Mouse (Mus musculus) stomach, embryonic 16.5 days (tissue): Measurements from ENCODE around the gene Acbd3. TPM values are rescaled to one million over a fixed set of nuclear protein-coding genes. Genes with fewer than 3 reads are reported as not detected.

Experiments used
- ATAC-seq: fragments of 200-750 bp; cut with Nextera tagmentation; 2 replicates; pipeline ENCODE4 v1.8.0; 2017; ENCODE audit warnings: moderate number of reproducible peaks, moderate TSS enrichment; ENCODE audit not compliant: insufficient read depth, low FRiP score
- H3K27ac ChIP-seq: fragments of 300-500 bp; sonication (generic); 2 replicates; pipeline ENCODE4 v1.5.1; 2014; ENCODE audit warnings: low read length
- H3K27me3 ChIP-seq: fragments of 300-500 bp; sonication (generic); 2 replicates; pipeline ENCODE4 v1.6.1; 2014; ENCODE audit warnings: low read length, control low read depth, mixed read lengths; ENCODE audit not compliant: control insufficient read depth, insufficient read depth
- H3K36me3 ChIP-seq: fragments of 300-500 bp; sonication (generic); 2 replicates; pipeline ENCODE4 v1.6.1; 2014; ENCODE audit warnings: low read length; ENCODE audit not compliant: control insufficient read depth, insufficient read depth
- H3K4me1 ChIP-seq: fragments of 300-500 bp; sonication (generic); 2 replicates; pipeline ENCODE4 v1.6.1; 2014; ENCODE audit warnings: low read length, control low read depth, mixed read lengths; ENCODE audit not compliant: control insufficient read depth, insufficient read depth
- H3K4me2 ChIP-seq: fragments of 300-500 bp; sonication (generic); 2 replicates; pipeline ENCODE4 v1.6.1; 2014; ENCODE audit warnings: low read depth, low read length, mixed read lengths
- H3K4me3 ChIP-seq: fragments of 300-500 bp; sonication (generic); replicated peaks from 2 replicates; pipeline ENCODE4 v1.5.1; 2014; ENCODE audit warnings: mild to moderate bottlenecking, low read length
- H3K9ac ChIP-seq: fragments of 300-500 bp; sonication (generic); 2 replicates; pipeline ENCODE4 v1.6.1; 2014; ENCODE audit warnings: low read length
- H3K9me3 ChIP-seq: fragments of 300-500 bp; sonication (generic); replicated peaks from 2 replicates; pipeline ENCODE4 v1.6.1; 2016; ENCODE audit warnings: low read length, control low read depth; ENCODE audit not compliant: control insufficient read depth
- WGBS: fragments of 180-500 bp; shearing (Covaris S2); extraction: QIAGEN DNeasy Blood & Tissue Kit; methylation state at CpG from one replicate; pipeline ENCODE4 v1.1.7; 2014; 5-methylcytosine and 5-hydroxymethylcytosine counted together
- polyA plus RNA-seq: library from polyadenylated mRNA; unstranded; fragments of >200 nt; fragmentation: Nextera tagmentation; extraction: Ambion mirVana; gene quantifications from 2 replicates; pipeline ENCODE4 v1.2.1, GENCODE M21; 2015

Gene Acbd3
- polyA plus RNA-seq, 1 experiment from 2014 or later = 21.0 TPM

GRCm38 (mm10) chr1:180767541-180768333 lies 41.9 kb downstream of the Acbd3 start:
- no peaks in the 10 kb centered on the region for H3K27me3 ChIP-seq
- H3K4me2 ChIP-seq = peak overlapping the region; percentile 81
- peaks cover 17% of the 10 kb centered on the region for H3K4me1 ChIP-seq
- no peak for ATAC-seq
- no peaks in the 10 kb centered on the region for H3K9me3 ChIP-seq
- H3K36me3 ChIP-seq = no peaks in the 10 kb centered on the region
- 17% methylated on average over 10 of the region's 10 CpGs for WGBS
- peak overlapping the region; percentile 77 for H3K9ac ChIP-seq
- H3K4me3 ChIP-seq = peak overlapping the region; percentile 55
- H3K27ac ChIP-seq = peak overlapping the region; percentile 40

- H3K4me2 ChIP-seq = peak overlapping the region; percentile 81
- no peaks in the 10 kb centered on the region for H3K9me3 ChIP-seq
- H3K9ac ChIP-seq = peak overlapping the region; percentile 77
- H3K4me3 ChIP-seq = peak overlapping the region; percentile 55
- H3K27me3 ChIP-seq = no peaks in the 10 kb centered on the region
- H3K4me1 ChIP-seq = peaks cover 13% of the 10 kb centered on the region
- peak; percentile 84 for ATAC-seq
- H3K27ac ChIP-seq = peak overlapping the region; percentile 46
- no peaks in the 10 kb centered on the region for H3K36me3 ChIP-seq
- 3% methylated on average over 37 of the region's 37 CpGs for WGBS
Measured at GRCm38 (mm10) chr1:180768334-180769168, 42.7 kb downstream of the Acbd3 start.

GRCm38 (mm10) chr1:180771306-180771705 lies 45.5 kb downstream of the Acbd3 start:
- ATAC-seq = no peak
- Histone ChIP-seq H3K27ac (no peak overlapping the region), H3K9me3 (peaks cover 3% of the 10 kb centered on the region; the same call in 1 of the 2 replicates), H3K9ac (no peak overlapping the region), H3K4me3 (no peak overlapping the region), H3K36me3 (no peaks in the 10 kb centered on the region), H3K4me2 (no peak overlapping the region), H3K4me1 (peaks cover 24% of the 10 kb centered on the region), H3K27me3 (no peaks in the 10 kb centered on the region)
- 68% methylated on average over 5 of the region's 5 CpGs for WGBS

- Histone ChIP-seq H3K27ac (no peak overlapping the region), H3K36me3 (no peaks in the 10 kb centered on the region), H3K4me1 (peaks cover 28% of the 10 kb centered on the region), H3K4me2 (no peak overlapping the region), H3K27me3 (no peaks in the 10 kb centered on the region), H3K9me3 (peaks cover 3% of the 10 kb centered on the region; the same call in 1 of the 2 replicates), H3K9ac (no peak overlapping the region), H3K4me3 (no peak overlapping the region)
- ATAC-seq = no peak
- WGBS = 57% methylated on average over 4 of the region's 4 CpGs
Measured at GRCm38 (mm10) chr1:180771722-180772121, 45.9 kb downstream of the Acbd3 start.

GRCm38 (mm10) chr1:180772291-180772690 lies 46.4 kb downstream of the Acbd3 start:
- no peak overlapping the region for H3K9ac ChIP-seq
- no peak overlapping the region for H3K4me3 ChIP-seq
- 86% methylated on average over 3 of the region's 3 CpGs for WGBS
- ATAC-seq = no peak
- no peaks in the 10 kb centered on the region for H3K36me3 ChIP-seq
- no peak overlapping the region for H3K4me2 ChIP-seq
- H3K27me3 ChIP-seq = no peaks in the 10 kb centered on the region
- H3K27ac ChIP-seq = no peak overlapping the region
- peaks cover 3% of the 10 kb centered on the region; the same call in 1 of the 2 replicates for H3K9me3 ChIP-seq
- H3K4me1 ChIP-seq = peaks cover 31% of the 10 kb centered on the region

- Histone ChIP-seq H3K27me3 (no peaks in the 10 kb centered on the region), H3K9ac (no peak overlapping the region), H3K9me3 (peaks cover 3% of the 10 kb centered on the region; the same call in 1 of the 2 replicates), H3K4me3 (no peak overlapping the region), H3K4me2 (no peak overlapping the region), H3K4me1 (peaks cover 26% of the 10 kb centered on the region), H3K36me3 (no peaks in the 10 kb centered on the region), H3K27ac (no peak overlapping the region)
- ATAC-seq = no peak
- 62% methylated on average over 3 of the region's 3 CpGs for WGBS
Measured at GRCm38 (mm10) chr1:180774664-180775063, 48.8 kb downstream of the Acbd3 start.

- no peak for ATAC-seq
Measured at GRCm38 (mm10) chr1:180775317-180775716, 49.5 kb downstream of the Acbd3 start.

GRCm38 (mm10) chr1:180775849-180776493 lies 50.1 kb downstream of the Acbd3 start:
- peak overlapping the region; percentile 21; the same call in 1 of the 2 replicates for H3K27ac ChIP-seq

More at GRCm38 (mm10) chr1:180775317-180775716, 49.5 kb downstream of the Acbd3 start:
- Histone ChIP-seq H3K27ac (no peak overlapping the region), H3K36me3 (no peaks in the 10 kb centered on the region), H3K4me3 (no peak overlapping the region), H3K27me3 (no peaks in the 10 kb centered on the region), H3K4me2 (no peak overlapping the region), H3K9me3 (peaks cover 3% of the 10 kb centered on the region; the same call in 1 of the 2 replicates), H3K4me1 (peaks cover 26% of the 10 kb centered on the region), H3K9ac (no peak overlapping the region)
- WGBS = 76% methylated on average over 10 of the region's 10 CpGs

More at GRCm38 (mm10) chr1:180775849-180776493, 50.1 kb downstream of the Acbd3 start:
- no peak overlapping the region for H3K4me2 ChIP-seq
- H3K36me3 ChIP-seq = no peaks in the 10 kb centered on the region
- H3K9me3 ChIP-seq = peaks cover 3% of the 10 kb centered on the region; the same call in 1 of the 2 replicates
- H3K4me3 ChIP-seq = no peak overlapping the region
- ATAC-seq = no peak
- H3K27me3 ChIP-seq = no peaks in the 10 kb centered on the region
- 0 out of 2 replicates have a peak overlapping the region, but pooled peaks have one; percentile 9 for H3K9ac ChIP-seq
- H3K4me1 ChIP-seq = peaks cover 26% of the 10 kb centered on the region
- WGBS = 34% methylated on average over 6 of the region's 6 CpGs
